Mouse (Mus musculus) kidney, postnatal 0 days (tissue): Measurements from ENCODE around the gene Donson. TPM values are rescaled to one million over a fixed set of nuclear protein-coding genes. Genes with fewer than 3 reads are reported as not detected.

Experiments used
- ATAC-seq: fragments of 200-750 bp; cut with Nextera tagmentation; replicated peaks from 2 replicates; pipeline ENCODE4 v1.8.0; 2017; ENCODE audit warnings: low read depth, moderate number of reproducible peaks, moderate TSS enrichment, moderate library complexity; ENCODE audit not compliant: low FRiP score
- DNase-seq: peaks from one replicate; pipeline ENCODE4 v3.0.0-alpha.2; 2016; ENCODE audit warnings: low spot score
- H3K27ac ChIP-seq: fragments of 300-500 bp; sonication (generic); 2 replicates; pipeline ENCODE4 v1.5.1; 2014; ENCODE audit warnings: mild to moderate bottlenecking
- H3K27me3 ChIP-seq: fragments of 300-500 bp; sonication (generic); 2 replicates; pipeline ENCODE4 v1.6.1; 2014; ENCODE audit warnings: low read length, mixed read lengths; ENCODE audit not compliant: insufficient read depth
- H3K36me3 ChIP-seq: fragments of 300-500 bp; sonication (generic); 2 replicates; pipeline ENCODE4 v1.6.1; 2014; ENCODE audit warnings: low read length, mixed read lengths; ENCODE audit not compliant: insufficient read depth
- H3K4me1 ChIP-seq: fragments of 300-500 bp; sonication (generic); replicated peaks from 2 replicates; pipeline ENCODE4 v1.6.1; 2014; ENCODE audit warnings: antibody characterized with exemption, low read length, mixed read lengths; ENCODE audit not compliant: insufficient read depth
- H3K4me2 ChIP-seq: fragments of 300-500 bp; sonication (generic); 2 replicates; pipeline ENCODE4 v1.6.1; 2014; ENCODE audit warnings: mild to moderate bottlenecking, low read length, moderate library complexity, mixed read lengths
- H3K4me3 ChIP-seq: fragments of 300-500 bp; sonication (generic); replicated peaks from 2 replicates; pipeline ENCODE4 v1.5.1; 2014; ENCODE audit warnings: low read depth, low read length
- H3K9ac ChIP-seq: fragments of 300-500 bp; sonication (generic); 2 replicates; pipeline ENCODE4 v1.6.1; 2014; ENCODE audit warnings: low read depth, low read length
- H3K9me3 ChIP-seq: fragments of 300-500 bp; sonication (generic); replicated peaks from 2 replicates; pipeline ENCODE4 v1.6.1; 2016; ENCODE audit warnings: low read length, inconsistent platforms, mixed read lengths
- CTCF ChIP-seq: IDR thresholded peaks from 2 replicates; pipeline ENCODE4 v1.5.1; 2016; ENCODE audit warnings: antibody characterized with exemption, low read depth, mild to moderate bottlenecking, moderate library complexity
- WGBS: fragments of 180-500 bp; shearing (Covaris S2); extraction: QIAGEN DNeasy Blood & Tissue Kit; methylation state at CpG from one replicate; pipeline ENCODE4 v1.1.7; 2014; 5-methylcytosine and 5-hydroxymethylcytosine counted together
- polyA plus RNA-seq: library from polyadenylated mRNA; unstranded; fragments of >200 nt; fragmentation: Nextera tagmentation; extraction: Ambion mirVana; gene quantifications from 2 replicates; pipeline ENCODE4 v1.2.1, GENCODE M21; 2015

Donson gene
- polyA plus RNA-seq, 1 experiment from 2014 or later = 10.6 TPM

GRCm38 (mm10) chr16:91639636-91640035 lies 48.9 kb downstream of the Donson start:
- Histone ChIP-seq H3K36me3 (peaks cover 61% of the 10 kb centered on the region), H3K4me1 (no peaks in the 10 kb centered on the region), H3K27me3 (no peaks in the 10 kb centered on the region), H3K27ac (no peak overlapping the region), H3K4me2 (no peak overlapping the region), H3K4me3 (no peak overlapping the region), H3K9ac (no peak overlapping the region), H3K9me3 (no peaks in the 10 kb centered on the region)
- no peak for DNase-seq
- WGBS = 98% methylated on average over 2 of the region's 2 CpGs
- no peak for ATAC-seq
- no peak for TF ChIP-seq CTCF

GRCm38 (mm10) chr16:91639161-91639560 lies 49.4 kb downstream of the Donson start:
- WGBS = 90% methylated on average over 5 of the region's 5 CpGs
- Histone ChIP-seq H3K9ac (no peak overlapping the region), H3K27ac (no peak overlapping the region)

DNA sequence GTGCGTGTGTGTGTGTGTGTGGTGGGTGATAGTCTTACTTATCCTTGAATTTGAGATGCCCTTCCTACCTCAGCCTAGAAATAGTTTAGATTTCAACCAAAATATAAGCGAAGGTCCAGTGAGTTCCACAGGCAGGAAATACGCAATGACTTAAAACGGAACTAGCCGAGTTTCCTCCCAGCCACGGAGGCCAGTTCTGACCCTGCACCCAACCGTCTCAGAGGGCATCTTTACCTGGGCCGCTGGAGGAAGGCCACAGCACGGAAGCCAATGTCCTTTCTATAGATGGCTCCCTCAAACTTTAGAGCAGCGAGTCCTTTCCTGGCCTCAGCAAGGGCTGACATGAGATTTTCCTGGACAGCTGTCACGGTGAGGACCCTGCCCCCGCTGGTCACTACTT lies 54.9 kb downstream of the Donson start:
- H3K4me1 ChIP-seq = no peaks in the 10 kb centered on the region
- no peak overlapping the region for H3K4me2 ChIP-seq
- H3K9ac ChIP-seq = no peak overlapping the region
- H3K27ac ChIP-seq = no peak overlapping the region
- no peak overlapping the region for H3K4me3 ChIP-seq
- ATAC-seq = no peak
- no peaks in the 10 kb centered on the region for H3K9me3 ChIP-seq
- no peak for TF ChIP-seq CTCF
- 82% methylated on average over 12 of the region's 12 CpGs for WGBS
- H3K27me3 ChIP-seq = no peaks in the 10 kb centered on the region
- DNase-seq = no peak
- peaks cover 66% of the 10 kb centered on the region for H3K36me3 ChIP-seq

More at GRCm38 (mm10) chr16:91639161-91639560, 49.4 kb downstream of the Donson start:
- Histone ChIP-seq H3K4me3 (no peak overlapping the region), H3K4me2 (no peak overlapping the region), H3K36me3 (peaks cover 61% of the 10 kb centered on the region), H3K27me3 (no peaks in the 10 kb centered on the region), H3K9me3 (no peaks in the 10 kb centered on the region), H3K4me1 (no peaks in the 10 kb centered on the region)
- no peak for DNase-seq
- TF ChIP-seq CTCF = no peak
- ATAC-seq = no peak

DNA sequence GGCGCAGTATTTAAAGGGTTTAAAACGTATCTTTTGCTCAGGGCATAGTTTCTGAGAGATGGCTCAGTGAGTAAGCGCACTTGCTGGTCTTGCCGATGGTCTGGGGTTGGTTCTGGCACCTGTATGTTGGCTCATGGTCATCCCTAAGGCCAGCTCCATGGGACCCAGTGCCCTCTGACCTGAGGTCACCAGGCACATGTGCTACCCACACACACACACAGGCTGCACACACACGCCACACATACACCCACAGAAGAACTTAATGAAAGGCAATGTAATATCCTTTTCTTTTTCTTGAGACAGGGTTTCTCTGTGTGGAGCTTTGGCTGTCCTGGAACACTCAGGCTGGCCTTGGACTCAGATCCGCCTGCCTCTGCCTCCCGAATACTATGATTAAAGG lies 55.6 kb downstream of the Donson start:
- no peaks in the 10 kb centered on the region for H3K9me3 ChIP-seq
- H3K4me1 ChIP-seq = no peaks in the 10 kb centered on the region
- no peak overlapping the region for H3K27ac ChIP-seq
- peaks cover 65% of the 10 kb centered on the region for H3K36me3 ChIP-seq
- TF ChIP-seq CTCF = no peak
- no peak overlapping the region for H3K9ac ChIP-seq
- ATAC-seq (no peak), DNase-seq (no peak)
- 94% methylated on average over 7 of the region's 7 CpGs for WGBS
- H3K27me3 ChIP-seq = no peaks in the 10 kb centered on the region
- H3K4me2 ChIP-seq = no peak overlapping the region
- H3K4me3 ChIP-seq = no peak overlapping the region

DNA sequence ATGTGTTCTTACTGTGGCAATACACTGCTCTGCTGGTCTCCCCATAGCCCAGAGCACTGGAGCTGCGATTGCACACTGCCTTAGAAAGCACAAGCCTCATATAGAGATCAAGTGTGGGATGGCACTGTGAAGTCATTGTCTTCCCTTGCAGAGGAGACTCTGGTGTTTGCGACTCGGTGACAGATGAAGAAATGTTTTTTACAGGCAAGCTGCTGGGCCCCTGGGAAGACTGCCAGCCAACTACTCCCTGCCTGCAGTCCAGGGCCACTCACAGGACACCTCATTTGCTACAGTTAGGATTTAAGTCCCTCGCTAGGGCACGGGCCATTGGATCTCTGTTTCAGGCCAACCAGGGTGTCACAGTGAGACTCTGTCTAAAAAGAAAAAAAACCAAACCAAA lies 56.1 kb downstream of the Donson start:
- Histone ChIP-seq H3K9ac (no peak overlapping the region), H3K4me3 (no peak overlapping the region), H3K4me2 (no peak overlapping the region), H3K27me3 (no peaks in the 10 kb centered on the region), H3K27ac (no peak overlapping the region), H3K9me3 (no peaks in the 10 kb centered on the region), H3K4me1 (no peaks in the 10 kb centered on the region), H3K36me3 (peaks cover 63% of the 10 kb centered on the region)
- DNase-seq (no peak), ATAC-seq (no peak)
- WGBS = 88% methylated on average over 5 of the region's 5 CpGs
- no peak for TF ChIP-seq CTCF

DNA sequence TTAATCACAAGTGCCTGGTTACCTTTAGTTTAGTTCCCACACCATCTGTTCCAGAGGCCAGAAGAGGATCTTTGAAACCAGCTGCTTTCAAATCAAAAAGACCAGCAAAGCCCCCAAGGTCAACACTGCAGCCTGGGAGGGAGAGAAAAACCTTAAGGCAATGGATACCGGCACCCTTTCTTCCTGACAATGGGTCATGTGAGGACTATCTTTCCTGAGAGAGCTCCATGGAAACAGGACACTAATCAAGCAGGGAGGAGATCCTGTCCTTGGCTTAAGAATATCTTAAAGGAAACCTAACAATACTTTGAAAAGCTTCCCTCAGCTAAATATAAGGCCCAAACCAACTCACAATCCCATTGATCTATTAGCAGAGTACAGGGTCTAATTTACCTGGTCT lies 58.0 kb downstream of the Donson start:
- H3K36me3 ChIP-seq = peaks cover 57% of the 10 kb centered on the region
- TF ChIP-seq CTCF = no peak

GRCm38 (mm10) chr16:91629749-91630148 lies 58.8 kb downstream of the Donson start:
- WGBS = 94% methylated on average over 4 of the region's 4 CpGs

More for the DNA sequence above, 58.0 kb downstream of the Donson start:
- 74% methylated on average over 1 of the region's 1 CpGs for WGBS
- ATAC-seq (no peak), DNase-seq (no peak)
- Histone ChIP-seq H3K9me3 (no peaks in the 10 kb centered on the region), H3K27me3 (no peaks in the 10 kb centered on the region), H3K4me3 (no peak overlapping the region), H3K27ac (no peak overlapping the region), H3K4me2 (no peak overlapping the region), H3K4me1 (no peaks in the 10 kb centered on the region), H3K9ac (no peak overlapping the region)

More at GRCm38 (mm10) chr16:91629749-91630148, 58.8 kb downstream of the Donson start:
- no peak for TF ChIP-seq CTCF
- Histone ChIP-seq H3K4me3 (no peak overlapping the region), H3K4me2 (no peak overlapping the region), H3K9ac (no peak overlapping the region), H3K9me3 (no peaks in the 10 kb centered on the region), H3K27me3 (no peaks in the 10 kb centered on the region), H3K4me1 (no peaks in the 10 kb centered on the region), H3K27ac (no peak overlapping the region), H3K36me3 (peaks cover 61% of the 10 kb centered on the region)
- ATAC-seq = no peak
- no peak for DNase-seq
